In genomic region chr14:55735334-55735733, GRCm38 (mm10) we compare ENCODE assay signal across 21 mouse cellular contexts. TPM values are rescaled to one million over a fixed set of nuclear protein-coding genes. Genes with fewer than 3 reads are reported as not detected.
"Had no signal": no experiment of that assay in that cellular context is flagged by ENCODE, and none has a peak within 500 bp of the region (broad histone marks: within the 10 kb centered on the region; RNA-seq: fewer than 3 reads in every experiment).

No protein-coding gene starts in this region.

- DNase-seq: lung, adult 18-20 months; lung, embryonic 14.5 days; lung, postnatal 10 days; lung, postnatal 4 days; retina, postnatal 1 day; right cerebral cortex, adult 18-20 months; right cerebral cortex, postnatal 25 days; right cerebral cortex, postnatal 4 days; thymus, adult 2 months; thymus, postnatal 25 days; thymus, postnatal 4 days had no signal

- H3K9ac ChIP-seq: lung, embryonic 14.5 days; midbrain, embryonic 13.5 days; midbrain, embryonic 15.5 days; neural tube, embryonic 12.5 days; stomach, embryonic 15.5 days had no signal

- H3K4me1 ChIP-seq: midbrain, embryonic 13.5 days; midbrain, embryonic 15.5 days; neural tube, embryonic 12.5 days; stomach, embryonic 15.5 days had no signal

- H3K4me3 ChIP-seq: megakaryocyte, embryonic 14.5 days; midbrain, embryonic 13.5 days; midbrain, embryonic 15.5 days; neural tube, embryonic 12.5 days; stomach, embryonic 15.5 days had no signal

- H3K27me3 ChIP-seq: midbrain, embryonic 15.5 days; neural tube, embryonic 12.5 days; stomach, embryonic 15.5 days had no signal

- ATAC-seq: midbrain, embryonic 13.5 days; midbrain, embryonic 15.5 days had no signal

- H3K9me3 ChIP-seq: megakaryocyte, embryonic 14.5 days; midbrain, embryonic 13.5 days; midbrain, embryonic 15.5 days; neural tube, embryonic 12.5 days; stomach, embryonic 15.5 days had no signal

- H3K27ac ChIP-seq: midbrain, embryonic 13.5 days; midbrain, embryonic 15.5 days; neural tube, embryonic 12.5 days; stomach, embryonic 15.5 days; stomach, postnatal 0 days had no signal

- H3K4me2 ChIP-seq: lung, embryonic 14.5 days; midbrain, embryonic 11.5 days; midbrain, embryonic 13.5 days; midbrain, embryonic 15.5 days; neural tube, embryonic 12.5 days; stomach, embryonic 15.5 days had no signal

RNA-seq across cellular contexts. Expression of gene Cideb, which starts 22.9 kb away (rescaled TPM):
- total RNA-seq: neutrophil, adult 5-6 weeks had no signal
- polyA plus RNA-seq: neural tube, embryonic 14.5 days; testis, adult 2 months had no signal
